Mouse (Mus musculus): ENCODE results near the gene Tcl1b3.

Tcl1b3 gene

GRCm38 (mm10) chr12:105234362-105234761 lies 43.5 kb downstream of the Tcl1b3 start:
- WGBS: 72% methylated on average over 11 of the region's 11 CpGs

GRCm38 (mm10) chr12:105235091-105235490 lies 44.2 kb downstream of the Tcl1b3 start:
- WGBS: 84% methylated on average over 3 of the region's 3 CpGs

- WGBS: 59% methylated on average over 9 of the region's 9 CpGs
Measured at GRCm38 (mm10) chr12:105239060-105239459, 48.2 kb downstream of the Tcl1b3 start.
